Mouse (Mus musculus) central nervous system, embryonic 14 days (tissue): ENCODE data around the gene Mfsd2b. TPM values are rescaled to one million over a fixed set of nuclear protein-coding genes. Genes with fewer than 3 reads are reported as not detected.

ENCODE experiments used
- polyA plus RNA-seq: library from polyadenylated mRNA; depleted of rRNA; stranded (reverse); fragments of >200 nt; gene quantifications from 2 replicates; pipeline ENCODE4 v1.2.3, GENCODE M21; 2012; rRNA removed

Gene Mfsd2b
- polyA plus RNA-seq, result 3.4 and 4.2 TPM in 2 replicates

DNA sequence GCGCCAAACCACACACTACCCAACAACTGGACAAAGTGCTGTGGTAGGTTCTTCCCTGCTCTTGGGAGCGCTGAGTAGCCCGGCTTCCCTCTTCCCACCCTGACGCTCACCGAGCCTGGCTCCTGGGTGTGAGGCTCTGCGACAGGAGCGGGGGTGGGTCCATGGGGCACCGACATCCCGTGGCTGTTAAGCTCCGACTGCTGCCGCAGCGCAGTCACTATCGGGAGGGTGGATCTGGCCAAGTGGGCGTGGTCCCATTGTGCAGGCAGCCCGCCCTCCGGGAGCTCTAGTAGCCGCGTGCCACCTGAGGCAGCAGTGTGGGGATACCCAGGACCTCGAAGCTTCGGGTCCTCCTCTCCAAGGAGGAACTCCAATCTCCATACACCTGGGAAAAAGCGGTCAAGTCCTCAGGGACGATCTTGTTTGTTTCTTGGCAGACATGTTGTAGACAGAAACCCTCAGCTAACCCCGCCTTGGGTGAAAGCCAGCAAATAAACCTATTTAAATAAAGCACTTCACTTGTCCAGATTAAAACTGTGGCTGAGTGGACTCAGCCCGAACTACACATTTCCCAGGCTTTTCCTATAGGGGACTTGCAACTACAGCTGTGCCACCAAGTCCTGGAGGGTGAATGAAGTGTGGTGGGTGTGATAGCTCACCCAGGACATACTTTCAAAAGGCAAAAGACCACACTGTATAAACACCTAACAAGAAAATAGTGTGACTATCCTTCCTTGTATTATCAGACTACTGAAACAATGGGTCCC is at the start of gene Mfsd2b:
Gene Mfsd2b (minus strand): TSS at position 199 of the 767 bp plus-strand sequence.

DNA sequence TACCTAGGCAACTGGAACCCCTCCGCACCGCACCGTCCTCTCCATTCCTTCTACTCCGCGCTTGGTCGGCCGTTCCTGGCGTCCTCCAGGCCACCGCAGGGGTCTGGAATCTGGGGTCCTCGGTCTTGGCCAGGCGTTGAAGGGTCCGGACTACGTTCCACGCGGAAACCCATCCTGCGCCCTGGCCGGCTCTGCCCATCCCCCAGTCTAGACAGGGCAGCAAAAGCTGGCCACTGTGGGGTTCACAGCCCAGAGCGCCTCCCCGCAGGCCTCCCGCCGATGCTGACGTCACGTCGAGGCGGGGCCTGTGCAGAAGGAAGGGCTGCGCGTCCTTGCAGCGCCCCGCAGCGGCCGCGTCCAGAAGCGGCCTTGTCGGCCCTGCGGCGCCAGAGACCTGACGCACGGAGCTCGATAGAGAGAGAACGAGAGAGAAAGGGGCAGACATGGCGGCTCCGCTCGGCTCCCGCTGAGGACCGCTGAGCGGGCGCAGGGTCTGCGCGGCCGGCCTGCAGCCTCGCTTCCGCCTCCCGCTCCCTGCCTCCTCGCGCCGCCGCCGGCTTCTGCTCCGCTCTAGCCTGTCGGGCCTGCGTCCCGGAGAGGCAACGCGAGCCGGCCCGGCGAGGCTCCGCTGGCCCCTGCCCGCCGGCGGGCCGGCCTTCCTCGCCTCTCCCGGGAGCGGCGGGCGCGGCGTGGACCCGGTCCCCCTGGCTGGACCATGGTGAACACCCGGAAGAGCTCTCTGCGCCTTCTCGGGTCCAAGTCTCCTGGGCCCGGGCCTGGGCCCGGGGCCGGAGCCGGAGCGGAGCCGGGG is 43.0 kb upstream of the Mfsd2b start, which contains the start of gene Atad2b:
Gene Atad2b (plus strand): TSS at position 360 of the 811 bp plus-strand sequence.

DNA sequence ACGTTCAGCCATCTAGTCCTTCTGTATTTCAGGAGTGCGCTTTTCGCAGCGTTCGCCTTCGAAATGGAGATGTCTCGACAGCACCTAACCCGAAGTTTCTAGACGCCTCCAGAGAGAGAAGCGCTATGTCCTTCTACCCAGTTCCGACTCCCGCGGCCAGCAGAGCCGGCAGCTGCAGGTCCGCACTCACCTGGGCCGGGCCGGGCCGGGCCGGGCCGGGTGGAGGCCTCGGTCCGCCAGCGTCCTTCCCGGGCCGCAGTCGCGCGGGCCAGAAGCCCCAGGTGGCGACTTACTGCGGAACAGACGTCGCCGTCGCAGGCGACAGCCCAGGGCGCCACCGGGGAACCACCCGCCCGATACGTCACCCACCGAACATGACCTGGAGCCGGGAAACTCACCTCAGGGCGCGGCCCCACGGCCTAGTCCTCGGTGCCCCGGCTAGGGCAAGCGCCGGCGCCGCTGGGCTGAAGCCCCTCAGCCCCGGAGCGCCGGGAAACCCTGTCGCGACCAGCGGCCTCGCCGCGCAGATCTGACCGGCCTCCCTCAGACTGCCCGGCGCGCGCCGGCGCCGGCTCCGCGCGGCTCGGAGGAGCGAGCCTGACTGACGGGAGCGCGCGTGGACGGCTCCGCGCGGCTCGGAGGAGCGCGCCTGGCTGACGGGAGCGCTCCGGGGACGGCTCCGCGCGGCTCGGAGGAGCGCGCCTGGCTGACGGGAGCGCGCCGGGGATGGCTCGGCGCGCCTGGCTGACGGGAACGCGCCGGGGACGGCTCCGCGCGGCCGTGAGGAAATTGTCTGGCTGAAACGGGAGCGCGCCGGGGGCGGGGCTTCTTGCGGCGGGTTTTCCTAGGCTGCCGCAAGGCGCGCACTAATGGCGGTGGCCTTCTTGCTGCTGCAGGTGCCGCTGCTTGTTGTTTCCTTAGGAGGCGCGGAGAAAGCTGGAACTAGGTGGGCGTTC is 33.1 kb upstream of the Mfsd2b start, which contains the start of gene Ubxn2a:
Gene Ubxn2a (minus strand): TSS at position 755 of the 956 bp plus-strand sequence.

DNA sequence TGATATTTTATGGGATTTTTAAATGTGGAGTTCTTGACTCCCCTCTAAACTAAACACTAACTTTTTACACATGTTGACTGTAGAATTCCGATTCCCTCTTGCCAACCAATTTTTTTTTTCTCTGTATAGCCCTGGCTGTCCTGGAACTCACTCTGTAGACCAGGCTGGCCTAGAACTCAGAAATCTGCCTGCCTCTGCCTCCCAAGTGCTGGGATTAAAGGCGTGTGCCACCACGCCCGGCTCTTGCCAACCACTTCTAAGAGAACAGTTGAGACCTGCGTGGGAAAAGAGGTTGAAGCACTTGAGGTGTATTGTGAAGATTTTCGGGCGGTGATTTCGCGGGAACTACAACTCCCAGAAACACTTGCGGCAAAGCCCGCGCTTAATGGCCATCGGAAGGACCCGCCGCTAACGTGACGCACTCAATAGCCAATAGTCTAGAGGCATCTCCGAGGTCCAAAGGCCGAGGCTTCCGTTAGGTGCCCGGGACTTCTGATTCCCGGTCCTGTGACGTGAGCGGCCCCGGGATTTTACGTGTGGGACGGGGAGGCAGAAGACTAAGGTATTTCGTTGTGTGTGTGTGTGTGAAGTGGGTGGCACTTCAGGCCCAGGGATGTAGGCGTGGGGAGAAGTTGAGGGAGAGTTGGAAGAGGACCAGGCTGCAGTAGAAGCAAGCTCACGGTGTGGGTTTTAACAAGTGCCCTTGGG is 31.1 kb downstream of the Mfsd2b start, which contains the start of gene Wdcp:
Gene Wdcp (plus strand): TSS at position 414 of the 708 bp plus-strand sequence.

DNA sequence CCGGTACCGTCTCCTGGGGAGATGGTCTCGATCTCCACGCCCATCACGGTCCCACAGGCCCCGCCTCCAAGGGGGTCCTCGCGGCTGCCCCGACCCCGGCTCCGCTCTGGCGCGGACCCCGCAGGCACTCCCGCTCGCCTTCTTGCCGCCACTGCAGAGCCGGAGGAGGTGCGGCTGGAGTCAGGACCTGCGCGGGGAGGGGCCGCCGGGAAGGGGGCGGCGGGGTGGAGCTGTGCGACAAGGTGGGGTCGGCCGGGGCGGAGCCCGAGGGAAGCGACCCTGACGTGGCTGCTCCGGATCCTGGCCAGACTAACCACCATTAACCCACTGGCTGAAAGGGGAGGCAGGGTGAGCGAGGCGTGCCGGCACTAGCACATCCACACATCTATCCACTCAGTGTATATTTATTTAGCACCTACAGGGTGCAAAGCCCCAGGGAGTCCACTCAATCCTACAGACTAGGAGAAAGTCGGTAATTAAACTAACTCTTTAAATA is 32.7 kb downstream of the Mfsd2b start, which contains the start of gene Fkbp1b:
Gene Fkbp1b (minus strand): TSS at position 200 of the 496 bp plus-strand sequence.

DNA sequence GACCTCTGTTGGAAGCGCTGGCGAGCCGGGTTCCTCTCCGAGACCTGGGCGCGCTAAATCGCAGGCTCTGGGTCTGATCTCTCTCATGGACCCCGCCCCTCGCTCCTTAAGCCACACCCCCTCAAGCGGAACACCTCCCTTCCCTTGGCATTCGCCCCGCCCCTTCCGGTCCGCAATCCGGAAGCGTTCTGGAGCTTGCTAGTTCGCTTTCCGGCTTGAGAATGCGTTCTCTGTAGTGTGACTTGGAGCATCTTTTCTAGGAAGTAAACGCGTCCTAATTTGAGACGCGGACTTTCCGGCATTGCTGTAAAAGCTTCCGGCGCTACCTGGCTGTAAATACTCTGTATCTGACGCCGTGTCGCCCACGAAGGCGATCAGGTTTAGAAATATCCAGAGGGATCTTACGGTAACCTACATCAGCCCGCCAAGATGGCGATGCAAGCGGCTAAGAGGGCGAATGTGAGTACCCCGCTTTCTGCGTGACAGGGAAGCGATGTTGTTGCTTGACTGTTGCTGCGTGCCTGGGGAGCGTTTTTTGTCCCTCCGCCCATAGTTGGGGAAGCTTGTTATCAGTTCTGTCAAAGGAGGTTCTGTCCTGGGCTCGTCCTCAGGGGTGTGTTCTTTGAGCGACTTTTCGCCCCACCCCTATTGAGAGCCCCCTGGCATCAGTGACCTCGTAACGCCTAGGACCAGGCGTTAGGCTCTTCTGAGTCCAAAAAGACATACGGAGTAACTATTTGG is 56.6 kb downstream of the Mfsd2b start, which contains the start of gene Sf3b6:
Gene Sf3b6 (plus strand): TSS at position 184 of the 741 bp plus-strand sequence.

Other genes starting within 250 kb of the Mfsd2b start
- 2.1 and 2.2 TPM in 2 replicates for gene Fam228a, start 135.9 kb downstream of the Mfsd2b start, polyA plus RNA-seq
- gene Pfn4, start 105.3 kb downstream of the Mfsd2b start, polyA plus RNA-seq, result 6.2 and 6.4 TPM in 2 replicates
- gene Fam228b, start 105.1 kb downstream of the Mfsd2b start, polyA plus RNA-seq, result 3.9 and 6.9 TPM in 2 replicates
- 209 and 279 TPM in 2 replicates for gene Sf3b6, start 56.8 kb downstream of the Mfsd2b start, polyA plus RNA-seq
- 30.9 and 47.0 TPM in 2 replicates for gene Fkbp1b, start 32.8 kb downstream of the Mfsd2b start, polyA plus RNA-seq
- 12.9 and 14.4 TPM in 2 replicates for gene Wdcp, start 31.1 kb downstream of the Mfsd2b start, polyA plus RNA-seq
- gene Ubxn2a, start 33.3 kb upstream of the Mfsd2b start, polyA plus RNA-seq, result 9.6 and 10.7 TPM in 2 replicates
- gene Atad2b, start 43.0 kb upstream of the Mfsd2b start, polyA plus RNA-seq, result 26.7 and 27.9 TPM in 2 replicates